Mouse (Mus musculus) forebrain, embryonic 13.5 days (tissue): Measurements from ENCODE around the gene Hmg20a. TPM values are rescaled to one million over a fixed set of nuclear protein-coding genes. Genes with fewer than 3 reads are reported as not detected.
"Not testable (repeated sequence)": the region's sequence is repeated elsewhere in the genome, so short reads cannot be mapped to it uniquely, and the experiment has no call there.

Experiments
- ATAC-seq: fragments of 200-750 bp; cut with Nextera tagmentation; 2 replicates; pipeline ENCODE4 v1.8.0; 2017
- H3K27ac ChIP-seq: fragments of 300-500 bp; sonication (generic); 2 replicates; pipeline ENCODE4 v1.5.1; 2015; ENCODE audit warnings: inconsistent platforms, mild to moderate bottlenecking, moderate library complexity
- H3K27me3 ChIP-seq: fragments of 300-500 bp; sonication (generic); 2 replicates; pipeline ENCODE4 v1.6.1; 2015; ENCODE audit warnings: mild to moderate bottlenecking, inconsistent platforms
- H3K36me3 ChIP-seq: fragments of 300-500 bp; sonication (generic); 2 replicates; pipeline ENCODE4 v1.6.1; 2015; ENCODE audit warnings: mild to moderate bottlenecking, inconsistent platforms; ENCODE audit not compliant: poor library complexity, severe bottlenecking
- H3K4me1 ChIP-seq: fragments of 300-500 bp; sonication (generic); 2 replicates; pipeline ENCODE4 v1.6.1; 2015; ENCODE audit warnings: inconsistent platforms
- H3K4me2 ChIP-seq: fragments of 300-500 bp; sonication (generic); 2 replicates; pipeline ENCODE4 v1.6.1; 2015; ENCODE audit warnings: inconsistent platforms, mild to moderate bottlenecking, moderate library complexity
- H3K4me3 ChIP-seq: fragments of 300-500 bp; sonication (generic); 2 replicates; pipeline ENCODE4 v1.5.1; 2015; ENCODE audit warnings: mild to moderate bottlenecking, inconsistent platforms
- H3K9ac ChIP-seq: fragments of 300-500 bp; sonication (generic); 2 replicates; pipeline ENCODE4 v1.6.1; 2015; ENCODE audit warnings: mild to moderate bottlenecking, inconsistent platforms
- H3K9me3 ChIP-seq: fragments of 300-500 bp; sonication (generic); replicated peaks from 2 replicates; pipeline ENCODE4 v1.6.1; 2016; ENCODE audit warnings: inconsistent platforms
- WGBS: fragments of 180-500 bp; shearing (Covaris S2); methylation state at CpG from one replicate; pipeline ENCODE4 v1.1.7; 2015; 5-methylcytosine and 5-hydroxymethylcytosine counted together
- polyA plus RNA-seq: library from polyadenylated mRNA; unstranded; fragments of >200 nt; fragmentation: Nextera tagmentation; extraction: Ambion mirVana; gene quantifications from 2 replicates; pipeline ENCODE4 v1.2.1, GENCODE M21; 2015

Gene Hmg20a
- polyA plus RNA-seq, 1 experiment from 2014 or later = 72.3 TPM

DNA sequence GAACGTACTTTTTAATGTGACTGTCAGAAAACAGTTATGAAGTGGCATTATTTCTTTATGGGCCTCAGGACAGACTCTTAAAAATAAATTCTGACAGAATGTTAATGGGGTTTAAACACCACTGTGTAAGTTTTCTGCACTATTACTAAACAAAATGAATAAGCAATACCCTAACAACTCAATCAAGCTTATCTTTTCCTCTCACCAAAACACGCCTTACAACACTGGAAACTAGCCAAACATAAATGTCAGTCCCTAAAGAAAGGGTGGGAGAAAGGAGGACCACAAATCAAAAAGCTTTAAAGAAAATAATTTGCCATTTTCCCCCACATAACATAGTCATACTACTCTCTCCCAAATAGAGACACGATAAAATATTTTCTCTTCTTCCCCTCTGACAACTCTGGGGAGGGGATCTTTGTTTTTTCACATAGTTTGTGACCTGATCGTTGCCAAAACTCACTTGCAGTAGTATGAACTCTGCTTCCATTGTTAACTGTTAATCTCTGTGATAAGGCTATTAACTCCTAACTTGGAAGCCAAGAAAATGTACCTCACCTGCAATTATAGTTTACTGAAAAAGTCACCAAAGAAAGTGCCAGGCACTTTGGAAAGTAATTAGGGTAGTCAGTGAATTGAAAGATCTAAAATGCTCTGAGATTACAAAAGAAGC lies 2.3 kb upstream of the Hmg20a start:
- Histone ChIP-seq H3K4me2 (peak overlapping the region; percentile 80; the same call in 1 of the 2 replicates), H3K27ac (no peak overlapping the region), H3K9me3 (no peaks in the 10 kb centered on the region), H3K4me1 (peaks cover 25% of the 10 kb centered on the region), H3K27me3 (no peaks in the 10 kb centered on the region), H3K4me3 (no peak overlapping the region), H3K9ac (no peak overlapping the region), H3K36me3 (no peaks in the 10 kb centered on the region)
- no peak for ATAC-seq
- WGBS = 68% methylated on average over 4 of the region's 4 CpGs

- WGBS = under 1% methylated on average over 34 of the region's 40 CpGs
- H3K4me2 ChIP-seq = peak overlapping the region; percentile 80
- no peak; the same call in 1 of the 2 replicates for ATAC-seq
These were observed 928 bp upstream of the Hmg20a start for GRCm38 (mm10) chr9:56417415-56417947.

GRCm38 (mm10) chr9:56418738-56419239 lies 380 bp downstream of the Hmg20a start:
- ATAC-seq = peak; percentile 54
- H3K9me3 ChIP-seq = no peaks in the 10 kb centered on the region
- H3K36me3 ChIP-seq = no peaks in the 10 kb centered on the region
- H3K9ac ChIP-seq = peak overlapping the region; percentile 78
- peaks cover 40% of the 10 kb centered on the region for H3K4me1 ChIP-seq
- peak overlapping the region; percentile 80 for H3K4me2 ChIP-seq
- H3K4me3 ChIP-seq = peak overlapping the region; percentile 73
- H3K27me3 ChIP-seq = no peaks in the 10 kb centered on the region
- 0% methylated on average over 11 of the region's 11 CpGs for WGBS
- H3K27ac ChIP-seq = peak overlapping the region; percentile 94

More at GRCm38 (mm10) chr9:56417415-56417947, 928 bp upstream of the Hmg20a start:
- H3K9me3 ChIP-seq = no peaks in the 10 kb centered on the region
- H3K9ac ChIP-seq = peak overlapping the region; percentile 73
- peak overlapping the region; percentile 73 for H3K4me3 ChIP-seq
- H3K27me3 ChIP-seq = no peaks in the 10 kb centered on the region
- peak overlapping the region; percentile 72 for H3K27ac ChIP-seq
- H3K4me1 ChIP-seq = peaks cover 38% of the 10 kb centered on the region
- H3K36me3 ChIP-seq = no peaks in the 10 kb centered on the region

GRCm38 (mm10) chr9:56420236-56420635 lies 1.8 kb downstream of the Hmg20a start:
- Histone ChIP-seq H3K4me2 (no peak overlapping the region), H3K27me3 (no peaks in the 10 kb centered on the region), H3K27ac (no peak overlapping the region), H3K9ac (no peak overlapping the region), H3K4me3 (no peak overlapping the region), H3K36me3 (no peaks in the 10 kb centered on the region), H3K9me3 (no peaks in the 10 kb centered on the region), H3K4me1 (peaks cover 40% of the 10 kb centered on the region)
- no peak for ATAC-seq
- WGBS = 95% methylated on average over 1 of the region's 1 CpGs

GRCm38 (mm10) chr9:56420892-56421601 lies 2.6 kb downstream of the Hmg20a start:
- whole genome bisulfite sequencing = 88% methylated on average over 9 of the region's 9 CpGs
- H3K9me3 ChIP-seq = no peaks in the 10 kb centered on the region

DNA sequence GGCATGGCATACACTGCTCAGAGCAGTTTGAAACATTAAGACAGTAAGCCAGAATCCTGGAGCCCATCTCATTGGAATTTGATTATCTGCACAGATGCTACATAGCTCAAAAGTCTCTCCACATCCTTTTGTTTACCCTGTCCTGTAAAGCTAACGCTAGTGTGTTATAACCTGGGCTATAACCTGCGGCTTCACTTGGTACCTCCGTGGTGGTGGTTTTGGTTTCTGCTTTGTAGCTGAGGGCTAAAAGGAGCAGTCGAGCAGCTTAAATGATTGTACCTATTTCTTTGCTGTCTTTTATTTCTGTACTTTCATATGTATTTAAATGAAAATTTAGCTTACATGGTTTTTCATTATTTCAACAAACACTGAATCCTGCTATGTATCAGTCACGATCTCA lies 3.6 kb downstream of the Hmg20a start:
- H3K9me3 ChIP-seq = no peaks in the 10 kb centered on the region
- no peak overlapping the region for H3K9ac ChIP-seq
- WGBS = 90% methylated on average over 5 of the region's 5 CpGs

More at GRCm38 (mm10) chr9:56420892-56421601, 2.6 kb downstream of the Hmg20a start:
- Histone ChIP-seq H3K9ac (no peak overlapping the region), H3K4me3 (no peak overlapping the region), H3K4me1 (peaks cover 40% of the 10 kb centered on the region), H3K4me2 (no peak overlapping the region), H3K27ac (no peak overlapping the region), H3K36me3 (no peaks in the 10 kb centered on the region), H3K27me3 (no peaks in the 10 kb centered on the region)
- ATAC-seq = no peak

GRCm38 (mm10) chr9:56424861-56425260 lies 6.5 kb downstream of the Hmg20a start:
- Histone ChIP-seq H3K9me3 (no peaks in the 10 kb centered on the region), H3K4me1 (peaks cover 24% of the 10 kb centered on the region), H3K4me2 (no peak overlapping the region), H3K27me3 (no peaks in the 10 kb centered on the region), H3K36me3 (no peaks in the 10 kb centered on the region), H3K27ac (no peak overlapping the region), H3K4me3 (no peak overlapping the region), H3K9ac (no peak overlapping the region)
- 92% methylated on average over 4 of the region's 4 CpGs for WGBS
- ATAC-seq = no peak

More for the DNA sequence above, 3.6 kb downstream of the Hmg20a start:
- Histone ChIP-seq H3K27ac (no peak overlapping the region), H3K4me2 (no peak overlapping the region), H3K36me3 (no peaks in the 10 kb centered on the region), H3K27me3 (no peaks in the 10 kb centered on the region), H3K4me3 (no peak overlapping the region), H3K4me1 (peaks cover 36% of the 10 kb centered on the region)
- no peak for ATAC-seq

DNA sequence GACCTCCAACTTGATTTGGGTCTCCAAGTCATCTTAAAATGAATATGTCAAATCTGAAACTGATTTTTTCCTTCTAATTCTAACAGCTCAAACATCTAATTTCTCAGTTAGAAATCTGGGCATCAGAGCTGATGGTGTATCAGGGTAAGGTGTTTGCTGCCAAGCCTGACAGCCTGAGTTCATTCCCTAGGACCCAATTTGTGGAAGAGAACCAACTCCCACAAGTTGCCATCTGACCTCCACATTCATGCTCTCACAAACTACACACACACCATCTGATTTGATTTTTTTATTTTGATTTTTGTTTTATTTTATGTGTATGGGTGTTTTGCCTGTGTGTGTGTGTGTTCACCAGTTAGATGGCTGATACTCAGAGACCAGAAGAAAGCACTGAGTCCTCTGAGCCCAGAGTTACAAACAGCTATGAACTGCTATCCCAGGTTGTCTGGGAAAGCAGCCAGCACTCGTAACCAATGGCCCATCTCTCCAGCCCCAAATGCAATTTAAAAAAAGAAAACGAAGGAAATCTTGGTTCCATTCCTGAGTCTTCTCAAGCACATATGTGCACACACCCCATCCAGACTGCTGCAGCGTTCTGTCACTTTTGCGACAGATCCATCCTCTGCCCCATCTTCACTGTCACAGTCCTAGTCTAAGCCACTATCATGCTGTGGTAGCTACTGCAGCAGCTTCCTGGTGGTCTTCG lies 17.6 kb downstream of the Hmg20a start:
- H3K9ac ChIP-seq = no peak overlapping the region
- 86% methylated on average over 5 of the region's 5 CpGs for WGBS
- ATAC-seq = no peak

GRCm38 (mm10) chr9:56437300-56437892 lies 19.0 kb downstream of the Hmg20a start:
- not testable (repeated sequence) for H3K36me3 ChIP-seq, H3K9me3 ChIP-seq, H3K27ac ChIP-seq, H3K27me3 ChIP-seq, H3K9ac ChIP-seq, ATAC-seq, H3K4me3 ChIP-seq, H3K4me1 ChIP-seq, H3K4me2 ChIP-seq
- WGBS = 92% methylated on average over 29 of the region's 29 CpGs

More for the DNA sequence above, 17.6 kb downstream of the Hmg20a start:
- H3K4me1 ChIP-seq = no peaks in the 10 kb centered on the region
- no peak overlapping the region for H3K4me2 ChIP-seq
- no peaks in the 10 kb centered on the region for H3K27me3 ChIP-seq
- H3K27ac ChIP-seq = no peak overlapping the region; the same call in 1 of the 2 replicates
- no peak overlapping the region for H3K4me3 ChIP-seq
- H3K36me3 ChIP-seq = no peaks in the 10 kb centered on the region
- no peaks in the 10 kb centered on the region for H3K9me3 ChIP-seq

GRCm38 (mm10) chr9:56439699-56440098 lies 21.3 kb downstream of the Hmg20a start:
- 85% methylated on average over 7 of the region's 7 CpGs for WGBS
- no peaks in the 10 kb centered on the region for H3K27me3 ChIP-seq
- H3K4me3 ChIP-seq = no peak overlapping the region
- no peak overlapping the region for H3K27ac ChIP-seq
- no peaks in the 10 kb centered on the region for H3K9me3 ChIP-seq
- H3K4me2 ChIP-seq = no peak overlapping the region
- ATAC-seq = no peak
- no peak overlapping the region for H3K9ac ChIP-seq
- H3K36me3 ChIP-seq = no peaks in the 10 kb centered on the region
- H3K4me1 ChIP-seq = no peaks in the 10 kb centered on the region

GRCm38 (mm10) chr9:56451570-56451969 lies 33.2 kb downstream of the Hmg20a start:
- Histone ChIP-seq H3K36me3 (peaks cover 3% of the 10 kb centered on the region; the same call in 1 of the 2 replicates), H3K27ac (no peak overlapping the region), H3K4me2 (no peak overlapping the region), H3K9me3 (no peaks in the 10 kb centered on the region), H3K4me3 (no peak overlapping the region), H3K4me1 (no peaks in the 10 kb centered on the region), H3K9ac (no peak overlapping the region), H3K27me3 (no peaks in the 10 kb centered on the region)
- no peak for ATAC-seq
- 87% methylated on average over 6 of the region's 6 CpGs for WGBS
